Mouse (Mus musculus) C2C12 (cell line): Measurements from ENCODE around the gene Cd180. TPM values are rescaled to one million over a fixed set of nuclear protein-coding genes. Genes with fewer than 3 reads are reported as not detected.

Source experiments
- H3K27me3 ChIP-seq: one replicate; pipeline ENCODE4 v1.6.1; 2011; ENCODE audit not compliant: control insufficient read depth, insufficient read depth, insufficient read length
- H3K36me3 ChIP-seq: one replicate; pipeline ENCODE4 v1.6.1; 2011; ENCODE audit not compliant: control insufficient read depth, insufficient read depth
- H3K4me3 ChIP-seq: one replicate; pipeline ENCODE4 v1.5.1; 2011; ENCODE audit warnings: mild to moderate bottlenecking, control low read depth; ENCODE audit not compliant: poor library complexity, insufficient read depth, severe bottlenecking
- H3K79me2 ChIP-seq: one replicate; pipeline ENCODE4 v1.6.1; 2011; ENCODE audit not compliant: control insufficient read depth, insufficient read depth
- H3K79me3 ChIP-seq: one replicate; pipeline ENCODE4 v1.6.1; 2011; ENCODE audit warnings: low read depth, control low read depth
- H3ac ChIP-seq: one replicate; pipeline ENCODE3; 2011; ENCODE audit warnings: low read depth; ENCODE audit not compliant: control insufficient read depth, insufficient read length
- CEBPB ChIP-seq: IDR thresholded peaks from one replicate; pipeline ENCODE4 v1.6.1; 2011; ENCODE audit warnings: low read depth, mild to moderate bottlenecking, control low read depth, moderate library complexity
- CTCF ChIP-seq: IDR thresholded peaks from one replicate; pipeline ENCODE4 v1.5.1; 2011; ENCODE audit not compliant: control insufficient read depth, insufficient read depth, insufficient read length
- FOSL1 ChIP-seq: IDR thresholded peaks from one replicate; pipeline ENCODE4 v1.8.0; 2011; ENCODE audit warnings: mild to moderate bottlenecking, low read length; ENCODE audit not compliant: poor library complexity, insufficient read depth, severe bottlenecking
- MAX ChIP-seq: IDR thresholded peaks from one replicate; pipeline ENCODE4 v1.6.1; 2011; ENCODE audit warnings: mild to moderate bottlenecking, control low read depth
- MYOD1 ChIP-seq: IDR thresholded peaks from one replicate; pipeline ENCODE4 v1.6.1; 2011; ENCODE audit warnings: low read depth; ENCODE audit not compliant: control insufficient read depth, insufficient read length
- MYOG ChIP-seq: IDR thresholded peaks from one replicate; pipeline ENCODE4 v1.6.1; 2011; ENCODE audit not compliant: control insufficient read depth, insufficient read length; ENCODE audit errors: extremely low read depth
- USF1 ChIP-seq: IDR thresholded peaks from one replicate; pipeline ENCODE4 v1.6.1; 2011; ENCODE audit warnings: low read depth, mild to moderate bottlenecking, control low read depth, moderate library complexity
- polyA plus RNA-seq: library from polyadenylated mRNA; unstranded; fragments of >200 nt; fragmentation: generic; extraction: Trizol; gene quantifications from one replicate; pipeline ENCODE4 v1.2.1, GENCODE M21; 2012; ENCODE audit warnings: missing spikeins

Gene Cd180
- polyA plus RNA-seq, 1 experiment, result 0.28 TPM

- no peaks in the 10 kb centered on the region for H3K79me2 ChIP-seq
- no peak for TF ChIP-seq MAX
- no peak for TF ChIP-seq CEBPB
- TF ChIP-seq USF1, result no peak
- TF ChIP-seq MYOG, result no peak
- no peak for TF ChIP-seq MYOD1
- TF ChIP-seq CTCF, result no peak
- no peak overlapping the region for H3K4me3 ChIP-seq
- no peaks in the 10 kb centered on the region for H3K79me3 ChIP-seq
- no peaks in the 10 kb centered on the region for H3K27me3 ChIP-seq
- no peaks in the 10 kb centered on the region for H3K36me3 ChIP-seq
- H3ac ChIP-seq, result no peak overlapping the region
Measured at GRCm38 (mm10) chr13:102684890-102685289, 8.5 kb upstream of the Cd180 start.

- no peaks in the 10 kb centered on the region for H3K27me3 ChIP-seq
- no peaks in the 10 kb centered on the region for H3K79me3 ChIP-seq
Measured at GRCm38 (mm10) chr13:102688121-102688520, 5.2 kb upstream of the Cd180 start.

GRCm38 (mm10) chr13:102689201-102690090 lies 3.9 kb upstream of the Cd180 start:
- H3K79me3 ChIP-seq, result no peaks in the 10 kb centered on the region
- TF ChIP-seq MYOD1, result no peak
- TF ChIP-seq FOSL1, result no peak
- no peak for TF ChIP-seq MAX
- no peak for TF ChIP-seq CEBPB
- TF ChIP-seq USF1, result no peak
- no peak for TF ChIP-seq MYOG
- no peak for TF ChIP-seq CTCF

More at GRCm38 (mm10) chr13:102688121-102688520, 5.2 kb upstream of the Cd180 start:
- Histone ChIP-seq H3ac (no peak overlapping the region), H3K4me3 (no peak overlapping the region), H3K79me2 (no peaks in the 10 kb centered on the region), H3K36me3 (no peaks in the 10 kb centered on the region)
- no peak for TF ChIP-seq CEBPB
- no peak for TF ChIP-seq FOSL1
- no peak for TF ChIP-seq MYOG
- no peak for TF ChIP-seq MYOD1
- TF ChIP-seq CTCF, result no peak
- no peak for TF ChIP-seq USF1
- no peak for TF ChIP-seq MAX

GRCm38 (mm10) chr13:102690184-102690583 lies 3.2 kb upstream of the Cd180 start:
- H3K4me3 ChIP-seq, result no peak overlapping the region
- no peaks in the 10 kb centered on the region for H3K36me3 ChIP-seq
- H3K27me3 ChIP-seq, result no peaks in the 10 kb centered on the region
- H3K79me3 ChIP-seq, result no peaks in the 10 kb centered on the region
- TF ChIP-seq MYOG (no peak), CEBPB (no peak), CTCF (no peak)
- no peaks in the 10 kb centered on the region for H3K79me2 ChIP-seq
- no peak overlapping the region for H3ac ChIP-seq

More at GRCm38 (mm10) chr13:102689201-102690090, 3.9 kb upstream of the Cd180 start:
- Histone ChIP-seq H3K27me3 (no peaks in the 10 kb centered on the region), H3K4me3 (no peak overlapping the region), H3K79me2 (no peaks in the 10 kb centered on the region), H3K36me3 (no peaks in the 10 kb centered on the region), H3ac (no peak overlapping the region)

GRCm38 (mm10) chr13:102691408-102692150 lies 1.8 kb upstream of the Cd180 start:
- Histone ChIP-seq H3K27me3 (no peaks in the 10 kb centered on the region), H3K79me2 (no peaks in the 10 kb centered on the region), H3K79me3 (no peaks in the 10 kb centered on the region), H3K36me3 (no peaks in the 10 kb centered on the region), H3ac (no peak overlapping the region), H3K4me3 (no peak overlapping the region)
- TF ChIP-seq MAX (no peak), CTCF (no peak), FOSL1 (no peak), CEBPB (no peak), MYOG (no peak), USF1 (no peak), MYOD1 (no peak)
